Mouse (Mus musculus): ENCODE data around the gene Vash2. TPM values are rescaled to one million over a fixed set of nuclear protein-coding genes. Genes with fewer than 3 reads are reported as not detected.

Gene Vash2
- total RNA-seq, 2 experiments from 2014 or later, result not detected

GRCm38 (mm10) chr1:190978511-190979073, 504 bp downstream of the Vash2 start:
- peak; percentile 20; the same call in 1 of the 2 replicates for ATAC-seq (replicated peaks; ENCODE audit: low FRiP score, low TSS enrichment, poor library complexity, severe bottlenecking)

DNA sequence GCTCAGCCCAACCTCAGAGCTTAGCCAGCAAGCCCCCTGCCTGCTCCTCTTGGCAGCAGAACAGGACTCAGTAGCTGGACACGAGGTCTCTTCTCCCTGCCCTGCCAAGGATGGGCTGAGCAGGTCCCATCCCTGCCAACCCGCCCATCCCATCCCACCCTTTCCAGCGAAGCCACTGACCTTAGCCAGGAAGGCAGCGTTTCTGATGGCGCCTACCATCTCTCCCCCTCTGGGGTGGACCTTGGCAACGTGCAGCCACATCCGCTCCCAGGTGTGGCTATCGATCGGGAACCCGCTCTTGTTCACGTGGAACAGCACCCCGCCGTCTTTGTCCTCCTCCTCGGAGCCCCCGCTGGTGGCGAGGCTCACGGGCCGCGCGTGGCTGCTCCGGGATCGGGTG, 1.1 kb downstream of the Vash2 start:
- no peak for ATAC-seq (replicated peaks; ENCODE audit: low FRiP score, low TSS enrichment, poor library complexity, severe bottlenecking)

DNA sequence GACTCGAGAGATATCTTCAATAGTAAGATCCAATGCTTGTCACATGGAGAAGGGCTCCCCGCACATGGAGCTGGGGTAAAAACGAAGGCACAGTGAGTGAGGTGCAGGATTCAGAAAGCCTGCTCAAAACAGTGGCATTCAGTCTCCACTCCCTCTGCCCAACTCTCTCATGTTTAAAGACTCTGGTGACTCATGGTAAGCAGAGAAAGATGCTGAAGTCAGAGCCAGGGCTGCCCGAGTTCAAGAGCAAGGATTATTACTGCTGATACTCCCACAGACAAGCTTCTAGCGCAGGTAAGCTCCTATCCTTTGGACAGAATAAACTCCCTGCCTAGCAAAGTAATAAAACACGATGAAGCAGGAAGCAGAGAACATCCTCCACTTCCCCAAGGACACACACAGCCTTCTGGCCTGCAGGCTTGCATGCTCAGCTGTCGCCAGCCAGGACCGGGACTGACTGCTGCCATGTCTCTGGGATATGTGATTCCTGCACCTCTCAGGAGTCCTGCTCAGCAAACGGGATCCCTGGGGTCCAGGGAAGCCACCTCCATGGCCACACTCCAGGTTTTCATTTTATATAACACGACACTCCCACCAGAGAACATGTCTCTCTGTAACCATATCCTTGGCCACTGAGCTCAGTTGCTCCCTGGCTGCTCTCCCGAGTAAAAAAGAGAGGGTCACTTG, 2.1 kb downstream of the Vash2 start:
- ATAC-seq (replicated peaks; ENCODE audit: low FRiP score, low TSS enrichment, poor library complexity, severe bottlenecking), result no peak

DNA sequence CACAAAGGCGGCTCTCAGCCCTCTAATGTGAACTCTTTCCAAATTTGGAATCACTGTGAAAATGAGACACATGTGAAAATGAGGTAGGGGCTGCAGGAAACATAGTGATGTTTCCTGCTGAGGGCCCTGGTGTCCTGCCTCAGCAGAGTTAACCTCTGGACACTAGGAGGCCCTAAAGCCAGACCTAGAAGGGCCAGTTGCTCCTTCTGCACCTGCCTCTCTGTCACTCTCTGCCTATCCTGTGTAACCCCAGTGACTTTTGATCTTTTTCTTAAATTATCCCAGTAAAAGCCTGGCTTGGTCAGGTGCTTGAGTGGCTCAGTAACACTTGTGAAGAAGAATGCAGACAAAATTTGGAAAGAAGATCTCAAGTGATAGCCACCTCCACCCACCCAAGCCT, 4.3 kb downstream of the Vash2 start:
- no peak for ATAC-seq (replicated peaks; ENCODE audit: low FRiP score, low TSS enrichment, poor library complexity, severe bottlenecking)

DNA sequence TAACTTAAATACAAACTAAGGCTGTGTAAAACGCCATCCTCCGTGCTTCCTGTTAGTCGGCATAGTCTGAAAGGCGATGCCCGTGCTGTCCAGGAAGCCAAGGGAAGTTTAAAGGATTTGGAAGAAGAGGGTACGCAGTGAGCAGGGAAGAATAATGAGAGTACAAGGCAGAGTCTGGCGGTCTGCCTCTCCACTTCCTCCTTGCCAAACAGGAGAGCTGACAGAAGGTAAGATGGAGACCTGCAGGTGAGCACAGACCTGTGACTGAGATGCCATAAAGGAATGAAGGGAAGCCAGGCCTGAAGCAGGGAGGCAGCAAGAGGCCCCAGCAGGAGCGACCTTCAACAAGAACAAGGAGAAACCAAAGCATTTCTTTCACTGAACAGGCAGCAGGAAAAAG, 4.9 kb downstream of the Vash2 start:
- no peak for ATAC-seq (replicated peaks; ENCODE audit: low FRiP score, low TSS enrichment, poor library complexity, severe bottlenecking)

GRCm38 (mm10) chr1:190972612-190973192, 6.4 kb downstream of the Vash2 start:
- ATAC-seq (replicated peaks; ENCODE audit: low FRiP score, low TSS enrichment, poor library complexity, severe bottlenecking), result no peak

- peak; percentile 91 for ATAC-seq (replicated peaks; ENCODE audit: low FRiP score, low TSS enrichment, poor library complexity, severe bottlenecking)
These were observed 7.1 kb downstream of the Vash2 start for GRCm38 (mm10) chr1:190971708-190972610.

DNA sequence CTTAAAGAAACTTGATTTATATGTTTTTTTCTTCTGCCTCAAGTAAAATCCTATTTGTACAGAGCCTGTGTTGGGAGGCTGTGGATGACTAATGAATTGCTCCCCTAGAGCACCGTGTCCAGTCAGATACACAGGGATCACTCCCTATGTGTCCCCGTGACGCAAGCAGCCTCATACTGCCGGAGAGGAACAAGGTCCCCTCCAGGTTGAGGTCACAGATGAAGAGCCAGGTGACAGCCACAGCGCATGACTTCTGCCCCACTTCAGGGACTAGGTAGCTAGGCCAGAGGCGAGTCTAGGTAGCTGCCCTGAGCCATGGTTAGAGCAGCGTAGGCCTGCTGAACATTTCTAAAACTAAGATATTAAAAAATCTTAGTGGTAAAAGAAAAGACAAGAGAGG, 11.1 kb downstream of the Vash2 start:
- no peak for ATAC-seq (replicated peaks; ENCODE audit: low FRiP score, low TSS enrichment, poor library complexity, severe bottlenecking)

GRCm38 (mm10) chr1:190964992-190965780, 13.9 kb downstream of the Vash2 start:
- ATAC-seq (replicated peaks; ENCODE audit: low FRiP score, low TSS enrichment, poor library complexity, severe bottlenecking), result no peak

DNA sequence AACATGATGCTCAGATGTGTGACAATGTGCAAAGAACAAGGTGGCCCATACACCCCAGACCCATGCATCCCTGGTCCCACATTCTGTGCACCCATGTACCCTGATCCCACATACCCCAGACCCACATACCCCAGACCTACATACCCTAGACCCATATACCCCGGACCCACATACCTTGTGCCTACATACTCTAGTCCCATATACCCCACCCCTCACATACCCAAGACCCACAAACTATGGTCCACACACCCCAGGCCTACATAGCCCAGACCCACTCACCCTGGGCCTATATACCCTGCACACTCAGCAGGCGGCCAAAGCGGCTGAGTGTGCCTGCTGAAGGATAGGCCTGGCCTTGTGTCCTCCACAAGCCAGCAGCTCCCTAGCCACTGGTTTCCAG, 16.3 kb downstream of the Vash2 start:
- ATAC-seq (replicated peaks; ENCODE audit: low FRiP score, low TSS enrichment, poor library complexity, severe bottlenecking), result no peak

DNA sequence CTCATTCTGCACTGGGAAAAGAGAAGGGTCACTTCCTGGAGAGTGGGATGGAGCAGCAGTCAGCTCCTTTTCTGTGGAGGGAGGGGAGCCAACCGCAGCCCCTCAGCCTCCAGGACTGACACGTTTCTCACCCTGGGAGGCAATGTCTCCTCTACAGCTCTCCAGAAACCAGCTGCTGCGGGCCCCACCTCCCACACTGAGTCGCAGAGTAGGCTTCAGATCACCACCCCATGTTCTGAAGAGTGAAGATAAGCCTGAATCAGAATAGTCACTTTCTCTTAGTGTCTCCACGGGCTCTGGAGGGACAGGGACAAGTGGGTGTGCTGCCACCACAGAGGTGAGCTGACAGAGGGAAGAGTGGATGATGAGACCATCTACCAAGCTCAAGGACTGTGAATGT, 20.3 kb downstream of the Vash2 start:
- ATAC-seq (replicated peaks; ENCODE audit: low FRiP score, low TSS enrichment, poor library complexity, severe bottlenecking), result peak; percentile 76

GRCm38 (mm10) chr1:190953009-190953408, 26.1 kb downstream of the Vash2 start:
- no peak for ATAC-seq (replicated peaks; ENCODE audit: low FRiP score, low TSS enrichment, poor library complexity, severe bottlenecking)

- peak; percentile 48 for ATAC-seq (replicated peaks; ENCODE audit: low FRiP score, low TSS enrichment, poor library complexity, severe bottlenecking)
These were observed 28.1 kb downstream of the Vash2 start for GRCm38 (mm10) chr1:190951014-190951413.

- no peak for ATAC-seq (replicated peaks; ENCODE audit: low FRiP score, low TSS enrichment, poor library complexity, severe bottlenecking)
These were observed 30.2 kb downstream of the Vash2 start for GRCm38 (mm10) chr1:190948846-190949245.

DNA sequence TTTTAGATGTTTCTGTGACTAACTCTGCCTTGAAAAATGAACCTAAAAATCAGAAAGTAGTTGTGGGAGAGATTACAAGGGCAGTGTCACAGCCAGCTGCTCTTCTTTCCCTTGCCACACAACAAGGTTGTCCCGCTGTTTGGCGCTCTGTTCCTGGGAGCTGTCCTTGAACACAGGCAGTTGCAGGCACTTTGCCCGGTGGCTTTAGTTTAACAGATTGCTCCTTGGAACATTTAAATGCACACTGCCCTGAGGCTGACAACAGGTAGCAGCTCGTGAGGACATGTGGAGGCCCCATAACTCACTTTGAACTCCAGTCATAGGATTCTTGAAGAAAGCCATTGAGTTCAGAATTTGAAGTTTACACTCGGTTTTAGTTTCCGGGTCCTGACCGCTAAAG, 30.7 kb downstream of the Vash2 start:
- ATAC-seq (replicated peaks; ENCODE audit: low FRiP score, low TSS enrichment, poor library complexity, severe bottlenecking), result no peak

- ATAC-seq (replicated peaks; ENCODE audit: low FRiP score, low TSS enrichment, poor library complexity, severe bottlenecking), result no peak
These were observed 31.1 kb downstream of the Vash2 start for GRCm38 (mm10) chr1:190947986-190948385.

DNA sequence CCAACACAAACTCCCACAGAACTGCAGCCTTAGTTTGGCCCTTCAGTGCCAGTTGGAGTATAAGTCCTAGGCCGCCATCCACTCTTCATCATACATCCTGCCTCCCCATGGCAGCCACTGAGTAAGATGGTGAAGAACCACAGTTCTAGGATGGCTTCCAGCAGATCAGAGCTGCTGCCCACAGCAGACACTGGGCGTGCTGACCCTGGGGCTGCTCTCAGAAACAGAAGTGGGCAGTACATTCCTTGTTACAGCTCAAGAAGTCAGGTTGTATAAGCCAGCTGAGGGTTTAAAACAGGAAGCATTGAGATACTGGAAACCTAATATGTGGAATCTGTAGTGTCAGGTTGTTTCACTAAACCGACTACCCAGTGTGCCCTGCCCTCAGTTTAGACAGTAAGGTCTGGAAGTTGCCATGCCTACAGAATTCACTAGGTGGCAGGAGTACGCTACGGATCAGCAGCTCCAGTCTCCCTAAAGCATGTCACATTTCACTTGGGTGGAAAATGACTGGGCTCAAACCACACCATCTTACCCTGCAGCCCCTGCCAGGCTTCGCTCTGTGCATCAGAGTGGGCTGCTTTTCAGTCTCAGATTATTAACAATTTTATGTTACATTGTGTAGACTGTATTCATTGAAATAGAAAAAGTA, 34.9 kb downstream of the Vash2 start:
- peak; percentile 94 for ATAC-seq (replicated peaks; ENCODE audit: low FRiP score, low TSS enrichment, poor library complexity, severe bottlenecking)

DNA sequence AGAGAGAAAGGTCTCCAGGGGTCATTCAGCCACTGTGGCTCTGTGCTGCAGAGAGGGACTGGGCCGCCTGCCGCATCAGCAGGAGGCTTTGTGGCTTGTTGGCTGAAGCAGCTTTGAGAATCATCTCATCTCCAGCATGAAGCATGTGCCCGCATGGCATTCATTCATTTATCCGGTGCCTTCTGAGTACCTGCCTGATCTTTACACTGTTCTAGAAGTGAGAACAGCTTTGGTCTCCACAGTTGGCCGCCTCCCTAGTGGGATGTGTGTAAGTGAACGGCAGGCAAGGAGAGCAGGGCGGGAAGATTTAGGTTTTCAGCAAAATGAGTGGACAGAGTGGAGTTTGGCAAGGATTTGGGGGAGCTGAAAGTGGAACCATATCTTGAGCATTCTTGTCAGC, 39.3 kb downstream of the Vash2 start:
- ATAC-seq (replicated peaks; ENCODE audit: low FRiP score, low TSS enrichment, poor library complexity, severe bottlenecking), result no peak

GRCm38 (mm10) chr1:190930181-190930580, 48.9 kb downstream of the Vash2 start:
- ATAC-seq (replicated peaks; ENCODE audit: low FRiP score, low TSS enrichment, poor library complexity, severe bottlenecking), result no peak

Measured in megakaryocyte-erythroid progenitor cell, adult 5-6 weeks (primary cell).